Mouse (Mus musculus) stomach, embryonic 16.5 days (tissue): ENCODE measurements at regions not wholly inside any gene's neighbourhood (a gene's known extent, or its start where the extent isn't known, plus 50 kb on each side); places are given as distances from the start of the nearest gene placed in this dataset.
"Not testable (repeated sequence)": the region's sequence is repeated elsewhere in the genome, so short reads cannot be mapped to it uniquely, and the experiment has no call there.

Experiments
- ATAC-seq: fragments of 200-750 bp; cut with Nextera tagmentation; 2 replicates; pipeline ENCODE4 v1.8.0; 2017; ENCODE audit warnings: moderate number of reproducible peaks, moderate TSS enrichment; ENCODE audit not compliant: insufficient read depth, low FRiP score
- H3K27ac ChIP-seq: fragments of 300-500 bp; sonication (generic); 2 replicates; pipeline ENCODE4 v1.5.1; 2014; ENCODE audit warnings: low read length
- H3K27me3 ChIP-seq: fragments of 300-500 bp; sonication (generic); 2 replicates; pipeline ENCODE4 v1.6.1; 2014; ENCODE audit warnings: low read length, control low read depth, mixed read lengths; ENCODE audit not compliant: control insufficient read depth, insufficient read depth
- H3K36me3 ChIP-seq: fragments of 300-500 bp; sonication (generic); 2 replicates; pipeline ENCODE4 v1.6.1; 2014; ENCODE audit warnings: low read length; ENCODE audit not compliant: control insufficient read depth, insufficient read depth
- H3K4me1 ChIP-seq: fragments of 300-500 bp; sonication (generic); 2 replicates; pipeline ENCODE4 v1.6.1; 2014; ENCODE audit warnings: low read length, control low read depth, mixed read lengths; ENCODE audit not compliant: control insufficient read depth, insufficient read depth
- H3K4me2 ChIP-seq: fragments of 300-500 bp; sonication (generic); 2 replicates; pipeline ENCODE4 v1.6.1; 2014; ENCODE audit warnings: low read depth, low read length, mixed read lengths
- H3K4me3 ChIP-seq: fragments of 300-500 bp; sonication (generic); replicated peaks from 2 replicates; pipeline ENCODE4 v1.5.1; 2014; ENCODE audit warnings: mild to moderate bottlenecking, low read length
- H3K9ac ChIP-seq: fragments of 300-500 bp; sonication (generic); 2 replicates; pipeline ENCODE4 v1.6.1; 2014; ENCODE audit warnings: low read length
- H3K9me3 ChIP-seq: fragments of 300-500 bp; sonication (generic); replicated peaks from 2 replicates; pipeline ENCODE4 v1.6.1; 2016; ENCODE audit warnings: low read length, control low read depth; ENCODE audit not compliant: control insufficient read depth
- WGBS: fragments of 180-500 bp; shearing (Covaris S2); extraction: QIAGEN DNeasy Blood & Tissue Kit; methylation state at CpG from one replicate; pipeline ENCODE4 v1.1.7; 2014; 5-methylcytosine and 5-hydroxymethylcytosine counted together

- Histone ChIP-seq H3K27ac (no peak overlapping the region), H3K27me3 (no peaks in the 10 kb centered on the region), H3K36me3 (no peaks in the 10 kb centered on the region), H3K9me3 (no peaks in the 10 kb centered on the region), H3K4me1 (no peaks in the 10 kb centered on the region), H3K4me3 (no peak overlapping the region), H3K9ac (no peak overlapping the region), H3K4me2 (no peak overlapping the region)
- ATAC-seq = no peak
- WGBS = 79% methylated on average over 1 of the region's 1 CpGs
Observed at GRCm38 (mm10) chr6:140222534-140223324, 181.5 kb upstream of the Plcz1 start.

- Histone ChIP-seq H3K27me3 (no peaks in the 10 kb centered on the region), H3K36me3 (no peaks in the 10 kb centered on the region), H3K4me1 (no peaks in the 10 kb centered on the region), H3K4me2 (no peak overlapping the region), H3K9ac (no peak overlapping the region), H3K9me3 (no peaks in the 10 kb centered on the region), H3K4me3 (no peak overlapping the region), H3K27ac (no peak overlapping the region)
- no peak for ATAC-seq
- WGBS = 48% methylated on average over 5 of the region's 5 CpGs
Observed at GRCm38 (mm10) chr6:140221653-140222272, 180.5 kb upstream of the Plcz1 start.

GRCm38 (mm10) chr6:140218789-140219188, 177.5 kb upstream of the Plcz1 start:
- no peak for ATAC-seq
- no peaks in the 10 kb centered on the region for H3K9me3 ChIP-seq
- no peak overlapping the region for H3K4me3 ChIP-seq
- no peak overlapping the region for H3K4me2 ChIP-seq
- H3K27me3 ChIP-seq = no peaks in the 10 kb centered on the region
- no peaks in the 10 kb centered on the region for H3K36me3 ChIP-seq
- 83% methylated on average over 10 of the region's 10 CpGs for WGBS
- H3K9ac ChIP-seq = no peak overlapping the region
- H3K27ac ChIP-seq = no peak overlapping the region
- H3K4me1 ChIP-seq = no peaks in the 10 kb centered on the region

- Histone ChIP-seq H3K27ac (no peak overlapping the region), H3K27me3 (no peaks in the 10 kb centered on the region), H3K4me3 (no peak overlapping the region), H3K4me2 (no peak overlapping the region), H3K9me3 (0 out of 2 replicates have a peak, but pooled peaks cover 2% of the 10 kb centered on the region), H3K4me1 (no peaks in the 10 kb centered on the region), H3K36me3 (no peaks in the 10 kb centered on the region), H3K9ac (no peak overlapping the region)
- WGBS = 63% methylated on average over 2 of the region's 2 CpGs
- no peak for ATAC-seq
Observed at GRCm38 (mm10) chr6:140212403-140212802, 171.1 kb upstream of the Plcz1 start.

GRCm38 (mm10) chr6:140210141-140210540, 168.9 kb upstream of the Plcz1 start:
- 90% methylated on average over 6 of the region's 6 CpGs for WGBS
- no peak for ATAC-seq
- Histone ChIP-seq H3K4me3 (no peak overlapping the region), H3K9me3 (0 out of 2 replicates have a peak, but pooled peaks cover 2% of the 10 kb centered on the region), H3K36me3 (no peaks in the 10 kb centered on the region), H3K27ac (no peak overlapping the region), H3K4me1 (no peaks in the 10 kb centered on the region), H3K4me2 (no peak overlapping the region), H3K9ac (no peak overlapping the region), H3K27me3 (no peaks in the 10 kb centered on the region)

- Histone ChIP-seq H3K27me3 (no peaks in the 10 kb centered on the region), H3K9me3 (0 out of 2 replicates have a peak, but pooled peaks cover 2% of the 10 kb centered on the region), H3K36me3 (no peaks in the 10 kb centered on the region), H3K4me3 (no peak overlapping the region), H3K9ac (no peak overlapping the region), H3K4me2 (no peak overlapping the region), H3K27ac (no peak overlapping the region), H3K4me1 (no peaks in the 10 kb centered on the region)
- WGBS = 49% methylated on average over 14 of the region's 14 CpGs
- no peak for ATAC-seq
Observed at GRCm38 (mm10) chr6:140209083-140209482, 167.8 kb upstream of the Plcz1 start.

GRCm38 (mm10) chr6:140208375-140208774, 167.1 kb upstream of the Plcz1 start:
- 80% methylated on average over 3 of the region's 3 CpGs for WGBS
- Histone ChIP-seq H3K9ac (no peak overlapping the region), H3K27me3 (no peaks in the 10 kb centered on the region), H3K4me1 (no peaks in the 10 kb centered on the region), H3K36me3 (no peaks in the 10 kb centered on the region), H3K9me3 (0 out of 2 replicates have a peak, but pooled peaks cover 2% of the 10 kb centered on the region), H3K4me2 (no peak overlapping the region), H3K4me3 (no peak overlapping the region), H3K27ac (no peak overlapping the region)
- no peak for ATAC-seq

GRCm38 (mm10) chr6:140206676-140207075, 165.4 kb upstream of the Plcz1 start:
- ATAC-seq, H3K4me3 ChIP-seq, H3K9ac ChIP-seq, H3K27ac ChIP-seq, H3K4me2 ChIP-seq, H3K36me3 ChIP-seq, H3K9me3 ChIP-seq, H3K27me3 ChIP-seq, H3K4me1 ChIP-seq: not testable (repeated sequence)
- WGBS = 90% methylated on average over 11 of the region's 11 CpGs

- WGBS = 56% methylated on average over 1 of the region's 1 CpGs
- no peak overlapping the region for H3K27ac ChIP-seq
- ATAC-seq = no peak
- no peaks in the 10 kb centered on the region for H3K4me1 ChIP-seq
- no peaks in the 10 kb centered on the region for H3K9me3 ChIP-seq
- no peak overlapping the region for H3K9ac ChIP-seq
- H3K4me2 ChIP-seq = no peak overlapping the region
- no peaks in the 10 kb centered on the region for H3K36me3 ChIP-seq
- no peak overlapping the region for H3K4me3 ChIP-seq
- H3K27me3 ChIP-seq = no peaks in the 10 kb centered on the region
Observed at GRCm38 (mm10) chr6:140201356-140201755, 160.1 kb upstream of the Plcz1 start.
